In the genomic region with DNA sequence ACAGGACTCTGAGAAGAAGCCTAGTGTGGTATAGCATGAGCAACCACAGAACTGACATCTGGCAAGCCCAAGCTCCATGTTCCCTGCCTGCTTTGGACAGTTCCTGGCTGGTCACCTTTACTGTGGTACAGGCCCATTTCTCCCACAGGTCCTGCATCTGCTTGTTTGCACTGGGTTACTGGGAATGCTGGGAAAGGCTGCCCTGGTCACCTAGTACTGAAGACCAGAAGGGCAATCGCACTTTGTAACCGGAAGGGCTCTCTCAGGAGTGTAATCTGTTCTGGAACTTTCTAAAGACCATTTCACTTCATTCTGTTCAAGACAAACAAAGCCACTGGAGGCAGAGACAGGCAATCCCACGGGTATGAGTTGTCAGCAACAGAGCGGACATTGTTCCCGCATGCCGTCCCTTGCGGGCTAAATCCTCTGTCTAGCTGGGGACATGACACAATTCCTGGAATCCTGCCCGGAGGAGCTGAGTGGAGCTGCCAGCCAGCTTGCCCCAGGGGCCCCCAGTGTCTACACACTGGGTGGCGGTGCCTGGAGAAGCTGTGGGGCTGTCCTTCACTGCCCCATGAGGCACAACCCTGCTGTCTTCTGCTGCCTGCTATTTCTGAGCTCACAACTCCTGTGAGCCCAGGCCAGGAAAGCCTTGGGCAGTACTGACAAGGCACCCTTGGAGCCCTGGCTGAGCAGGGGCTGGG, we compare ENCODE assay signal across 9 mouse cellular contexts. TPM values are rescaled to one million over a fixed set of nuclear protein-coding genes. Genes with fewer than 3 reads are reported as not detected.
DNase-seq lines count a peak whose midpoint lies in the region; ATAC-seq and TF ChIP-seq lines count a peak whose summit lies in the region.
"Had no signal": no experiment of that assay in that cellular context is flagged by ENCODE, and none has a peak within 500 bp of the region (broad histone marks: within the 10 kb centered on the region; RNA-seq: fewer than 3 reads in every experiment).

No protein-coding gene starts in this region.

- H3K27ac ChIP-seq in forebrain, embryonic 15.5 days (replicated peaks): peak overlapping the region; percentile 89
- H3K27ac ChIP-seq in midbrain, embryonic 15.5 days: peak overlapping the region; percentile 60
- H3K27ac ChIP-seq: limb, embryonic 12.5 days had no signal

- 12% methylated on average over 9 of the region's 9 CpGs for WGBS in forebrain, embryonic 15.5 days
- 18% methylated on average over 9 of the region's 9 CpGs for WGBS in midbrain, embryonic 15.5 days

- intact Hi-C loops in heart, postnatal 36 days (cut with DNase I): no loop called here

- no peaks in the 10 kb centered on the region for H3K9me3 ChIP-seq in forebrain, embryonic 15.5 days
- no peaks in the 10 kb centered on the region for H3K9me3 ChIP-seq in midbrain, embryonic 15.5 days
- H3K9me3 ChIP-seq: limb, embryonic 12.5 days had no signal

- no peak for TF ChIP-seq CTCF in C2C12 (IDR thresholded peaks at IDR 0.05; ENCODE audit: control insufficient read depth, insufficient read depth, insufficient read length)

- H3K27me3 ChIP-seq in C2C12 (ENCODE audit: control insufficient read depth, insufficient read depth, insufficient read length): no peaks in the 10 kb centered on the region
- no peaks in the 10 kb centered on the region for H3K27me3 ChIP-seq in forebrain, embryonic 15.5 days
- no peaks in the 10 kb centered on the region for H3K27me3 ChIP-seq in midbrain, embryonic 15.5 days (replicated peaks)
- H3K27me3 ChIP-seq: limb, embryonic 12.5 days had no signal

- H3K9ac ChIP-seq in forebrain, embryonic 15.5 days (replicated peaks): no peak overlapping the region
- H3K9ac ChIP-seq in midbrain, embryonic 15.5 days: no peak overlapping the region
- H3K9ac ChIP-seq: limb, embryonic 12.5 days had no signal

- no peaks in the 10 kb centered on the region for H3K79me3 ChIP-seq in C2C12 (ENCODE audit: low read depth)

- no peak overlapping the region; the same call in 1 of the 2 replicates for H3K4me2 ChIP-seq in forebrain, embryonic 15.5 days (replicated peaks)
- no peak overlapping the region for H3K4me2 ChIP-seq in midbrain, embryonic 15.5 days
- H3K4me2 ChIP-seq: limb, embryonic 12.5 days had no signal

- H3K4me3 ChIP-seq in C2C12 (ENCODE audit: insufficient read depth, poor library complexity, severe bottlenecking): no peak overlapping the region
- no peak overlapping the region for H3K4me3 ChIP-seq in forebrain, embryonic 15.5 days
- H3K4me3 ChIP-seq in midbrain, embryonic 15.5 days: no peak overlapping the region
- H3K4me3 ChIP-seq: limb, embryonic 12.5 days had no signal

- ATAC-seq in forebrain, embryonic 15.5 days (replicated peaks): peak; percentile 89
- ATAC-seq in midbrain, embryonic 15.5 days (replicated peaks): peak; percentile 85

- H3K36me3 ChIP-seq in C2C12 (ENCODE audit: control insufficient read depth, insufficient read depth): no peaks in the 10 kb centered on the region
- no peaks in the 10 kb centered on the region for H3K36me3 ChIP-seq in forebrain, embryonic 15.5 days
- no peaks in the 10 kb centered on the region for H3K36me3 ChIP-seq in midbrain, embryonic 15.5 days (replicated peaks)
- H3K36me3 ChIP-seq: limb, embryonic 12.5 days had no signal

- peak overlapping the region; percentile 32 for H3ac ChIP-seq in C2C12 (ENCODE audit: control insufficient read depth, insufficient read length, low read depth)

- peak; percentile 86 to 88 for DNase-seq in adrenal gland, postnatal 36 days
- peak; percentile 25 to 33 for DNase-seq in heart, postnatal 36 days
- peak; percentile 49 to 60 for DNase-seq in left cerebral cortex, adult 18-20 months (ENCODE audit: low spot score in 2 of 2)
- DNase-seq in natural killer cell, adult 2 months (ENCODE audit: low spot score in 2 of 2): no peak
- no peak for DNase-seq in thymus, adult 18-20 months

- no peaks in the 10 kb centered on the region for H3K79me2 ChIP-seq in C2C12 (ENCODE audit: control insufficient read depth, insufficient read depth)

- peaks cover 21% of the 10 kb centered on the region for H3K4me1 ChIP-seq in forebrain, embryonic 15.5 days
- H3K4me1 ChIP-seq in midbrain, embryonic 15.5 days: peaks cover 7% of the 10 kb centered on the region; the same call in 1 of the 2 replicates
- H3K4me1 ChIP-seq: limb, embryonic 12.5 days had no signal

TF ChIP-seq in C2C12, 6 proteins besides CTCF, POLR2A, EP300 and RAD21:
- TF ChIP-seq MAX (IDR thresholded peaks at IDR 0.05): no peak
- TF ChIP-seq MYOD1 (IDR thresholded peaks at IDR 0.05; ENCODE audit: control insufficient read depth, insufficient read length, low read depth): no peak
- TF ChIP-seq CEBPB (IDR thresholded peaks at IDR 0.05; ENCODE audit: low read depth): no peak
- TF ChIP-seq MYOG (IDR thresholded peaks at IDR 0.05; ENCODE audit: control insufficient read depth, extremely low read depth, insufficient read length): no peak
- no peak for TF ChIP-seq FOSL1 (IDR thresholded peaks at IDR 0.05; ENCODE audit: insufficient read depth, low read length, poor library complexity, severe bottlenecking)
- no peak for TF ChIP-seq USF1 (IDR thresholded peaks at IDR 0.05; ENCODE audit: low read depth)

RNA-seq across cellular contexts. Expression of gene Shank2, which starts 36.4 kb away (rescaled TPM):
- 0.70 TPM for polyA plus RNA-seq in C2C12 (2012; fragmentation: generic; extraction: Trizol)
- 1 to 10 TPM; 2.8 to 6.6 TPM for total RNA-seq in adrenal gland, postnatal 36 days (2021)
- 7.6 and 7.9 TPM in 2 replicates for polyA plus RNA-seq in forebrain, embryonic 15.5 days (2015; fragmentation: Nextera tagmentation; extraction: Ambion mirVana)
- total RNA-seq in heart, postnatal 36 days (2021): under 1 TPM; 0.22 to 0.49 TPM
- 100 to 1,000 TPM; 124 to 128 TPM for total RNA-seq in left cerebral cortex, adult 18-20 months (2021)
- 8.8 and 10.5 TPM in 2 replicates for polyA plus RNA-seq in midbrain, embryonic 15.5 days (2015; fragmentation: Nextera tagmentation; extraction: Ambion mirVana)

Comparison
In these comparisons a context has a peak if more than half of its experiments do, and no peak if none do; other contexts are left out.
1. DNase-seq: peak in adrenal gland, postnatal 36 days (2 of 2), heart, postnatal 36 days (2 of 2) and left cerebral cortex, adult 18-20 months (2 of 2); none in natural killer cell, adult 2 months (0 of 2) and thymus, adult 18-20 months (0 of 2).
2. RNA of gene Shank2, which starts 36.4 kb away (total RNA-seq): 124 to 128 TPM in left cerebral cortex, adult 18-20 months; 2.8 to 6.6 TPM in adrenal gland, postnatal 36 days and 0.22 to 0.49 TPM in heart, postnatal 36 days; every median in the first group is over 10 times any median in the second.